Mouse (Mus musculus) C2C12 (cell line): ENCODE measurements around the gene Cnpy4.

Source experiments
- CEBPB ChIP-seq: IDR thresholded peaks from one replicate; pipeline ENCODE4 v1.6.1; 2011; ENCODE audit warnings: low read depth, mild to moderate bottlenecking, control low read depth, moderate library complexity
- CTCF ChIP-seq: IDR thresholded peaks from one replicate; pipeline ENCODE4 v1.5.1; 2011; ENCODE audit not compliant: control insufficient read depth, insufficient read depth, insufficient read length
- MAX ChIP-seq: IDR thresholded peaks from one replicate; pipeline ENCODE4 v1.6.1; 2011; ENCODE audit warnings: mild to moderate bottlenecking, control low read depth
- MYOD1 ChIP-seq: IDR thresholded peaks from one replicate; pipeline ENCODE4 v1.6.1; 2011; ENCODE audit warnings: low read depth; ENCODE audit not compliant: control insufficient read depth, insufficient read length
- MYOG ChIP-seq: IDR thresholded peaks from one replicate; pipeline ENCODE4 v1.6.1; 2011; ENCODE audit not compliant: control insufficient read depth, insufficient read length; ENCODE audit errors: extremely low read depth
- USF1 ChIP-seq: IDR thresholded peaks from one replicate; pipeline ENCODE4 v1.6.1; 2011; ENCODE audit warnings: low read depth, mild to moderate bottlenecking, control low read depth, moderate library complexity

DNA sequence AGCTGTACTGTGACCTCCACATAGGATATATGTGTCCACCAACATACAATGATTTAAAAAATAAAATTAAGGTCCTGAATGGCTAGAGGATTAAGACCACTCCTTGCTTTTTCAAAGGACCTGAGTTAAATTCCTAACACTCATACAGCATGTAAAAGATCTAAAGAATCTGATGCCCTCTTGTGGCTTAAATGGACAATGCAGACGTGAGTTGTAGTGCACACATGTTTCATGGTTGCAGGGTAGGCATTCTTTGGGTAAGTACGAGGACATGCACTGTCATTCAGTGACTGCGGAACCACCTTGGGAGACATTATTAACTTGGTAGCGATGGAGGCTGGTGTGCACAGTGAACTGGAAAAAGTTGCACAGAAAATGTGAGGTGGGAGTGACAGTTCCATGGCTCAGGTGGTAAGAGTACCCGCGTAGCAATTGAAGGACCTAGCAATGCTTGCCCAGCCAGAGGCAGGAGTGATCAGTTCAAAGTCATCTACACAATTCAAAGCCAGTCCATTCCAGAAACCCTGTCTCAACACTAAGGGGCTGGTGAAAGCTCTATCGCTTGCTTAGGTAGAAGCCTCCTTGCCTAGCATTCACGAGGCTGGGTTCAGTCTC lies 49.2 kb upstream of the Cnpy4 start:
- TF ChIP-seq USF1 (no peak), CTCF (no peak), CEBPB (no peak), MAX (no peak), MYOG (no peak), MYOD1 (no peak)
